Mouse (Mus musculus): ENCODE results near the gene Zbed4. TPM values are rescaled to one million over a fixed set of nuclear protein-coding genes. Genes with fewer than 3 reads are reported as not detected.
"Not testable (repeated sequence)": the region's sequence is repeated elsewhere in the genome, so short reads cannot be mapped to it uniquely, and the experiment has no call there.

Zbed4 gene
- total and polyA plus RNA-seq, 2 experiments = 1.8 to 2.8 TPM

DNA sequence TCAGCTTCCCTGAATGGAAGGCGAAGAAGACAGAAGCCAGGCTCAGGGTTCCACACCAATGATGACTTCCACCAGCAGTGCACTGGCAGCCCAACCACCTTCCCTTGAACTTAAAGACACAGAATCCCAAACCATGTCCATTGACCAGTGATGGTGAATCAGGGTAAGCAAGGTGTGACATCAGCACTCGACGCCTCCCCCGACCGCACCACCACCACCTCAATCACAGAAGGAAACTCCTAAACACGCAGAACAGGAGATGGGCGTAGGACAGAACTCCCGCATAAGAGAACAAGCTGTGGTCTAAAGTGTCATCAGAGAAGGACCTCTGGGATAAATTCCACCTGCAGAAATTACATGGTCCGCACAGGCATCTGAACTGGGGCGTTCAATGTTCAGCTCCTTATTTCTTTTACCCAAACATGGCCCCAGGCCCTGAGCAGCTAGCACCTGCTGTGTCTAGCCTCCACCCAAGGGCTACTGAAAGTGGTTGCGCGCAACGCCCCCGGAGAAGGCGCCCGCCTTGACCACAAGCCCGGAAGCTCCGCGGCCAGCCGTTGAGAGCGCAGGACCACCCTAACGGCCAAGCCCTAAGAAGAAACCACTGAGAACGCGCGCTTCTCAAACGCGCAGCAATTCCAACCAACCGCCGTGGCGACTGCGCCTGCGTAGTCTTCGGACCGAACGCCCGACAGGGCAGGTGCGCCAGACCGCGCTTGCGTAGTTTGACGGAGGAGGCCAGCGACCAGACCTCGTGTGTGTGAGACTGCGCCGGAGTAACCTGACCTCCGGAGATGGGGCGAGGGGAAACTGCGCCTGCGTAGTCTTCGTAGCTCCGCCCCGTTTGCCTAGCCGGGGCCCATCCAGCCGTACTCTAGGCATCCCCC, 540 bp upstream of the Zbed4 start:
- Histone ChIP-seq H3K36me3 (ENCODE audit: control insufficient read depth, insufficient read depth, low read length) (no peaks in the 10 kb centered on the region), H3K4me1 (ENCODE audit: control insufficient read depth, insufficient read depth, low read length) (peaks cover 5% of the 10 kb centered on the region; the same call in 1 of the 2 replicates)

DNA sequence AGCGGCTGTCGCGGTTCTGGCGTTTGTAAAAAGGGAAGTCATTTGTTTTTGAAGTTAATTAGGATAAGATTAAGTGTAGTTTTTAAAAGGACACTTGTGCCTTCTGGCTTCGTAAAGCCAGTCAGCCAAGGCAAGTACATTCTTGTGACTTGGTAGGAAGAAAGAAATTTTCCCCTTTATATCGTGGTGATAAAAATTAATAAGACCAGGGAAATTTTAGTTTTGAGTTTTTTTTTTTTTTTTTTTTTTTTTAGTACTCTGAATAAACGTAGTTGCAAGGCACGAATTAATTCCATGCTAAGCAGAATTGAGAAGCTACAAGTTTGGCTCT, 908 bp downstream of the Zbed4 start:
- Histone ChIP-seq H3K79me2 (ENCODE audit: control insufficient read depth, insufficient read depth, low read length) (peaks cover 6% of the 10 kb centered on the region; the same call in 1 of the 2 replicates), H3K27ac (replicated peaks; ENCODE audit: insufficient read depth, low read depth, low read length) (peak overlapping the region; percentile 60), H3K9ac (ENCODE audit: low read depth, low read length) (peak overlapping the region; percentile 93), H3K4me3 (ENCODE audit: insufficient read depth, low read depth, low read length) (peak overlapping the region; percentile 94), H3K4me1 (ENCODE audit: control insufficient read depth, insufficient read depth, low read length) (peaks cover 5% of the 10 kb centered on the region; the same call in 1 of the 2 replicates), H3K27me3 (ENCODE audit: control insufficient read depth, insufficient read depth, low read length) (no peaks in the 10 kb centered on the region), H3K36me3 (ENCODE audit: control insufficient read depth, insufficient read depth, low read length) (no peaks in the 10 kb centered on the region)
- TF ChIP-seq CTCF (IDR thresholded peaks at IDR 0.05; ENCODE audit: low read depth, low read length) (no peak), POLR2A (IDR thresholded peaks at IDR 0.05; ENCODE audit: extremely low read depth, insufficient read depth, low read length) (no peak)
- DNase-seq (ENCODE audit: extremely low read depth, low read depth, low spot score) = peak; percentile 15
- under 1% methylated on average over 8 of the region's 8 CpGs for WGBS

More for the DNA sequence above, 540 bp upstream of the Zbed4 start:
- H3K79me2 ChIP-seq (ENCODE audit: control insufficient read depth, insufficient read depth, low read length) = peaks cover 3% of the 10 kb centered on the region; the same call in 1 of the 2 replicates
- WGBS = 6% methylated on average over 54 of the region's 54 CpGs
- peak overlapping the region; percentile 60 for H3K27ac ChIP-seq (replicated peaks; ENCODE audit: insufficient read depth, low read depth, low read length)
- peak; percentile 94 for DNase-seq (ENCODE audit: extremely low read depth, low read depth, low spot score)
- no peaks in the 10 kb centered on the region for H3K27me3 ChIP-seq (ENCODE audit: control insufficient read depth, insufficient read depth, low read length)
- TF ChIP-seq POLR2A (IDR thresholded peaks at IDR 0.05; ENCODE audit: extremely low read depth, insufficient read depth, low read length) (0 out of 2 replicates have a peak, but pooled peaks have one; percentile 15), CTCF (IDR thresholded peaks at IDR 0.05; ENCODE audit: low read depth, low read length) (no peak)
- H3K4me3 ChIP-seq (ENCODE audit: insufficient read depth, low read depth, low read length) = peak overlapping the region; percentile 68
- H3K9ac ChIP-seq (ENCODE audit: low read depth, low read length) = peak overlapping the region; percentile 75

DNA sequence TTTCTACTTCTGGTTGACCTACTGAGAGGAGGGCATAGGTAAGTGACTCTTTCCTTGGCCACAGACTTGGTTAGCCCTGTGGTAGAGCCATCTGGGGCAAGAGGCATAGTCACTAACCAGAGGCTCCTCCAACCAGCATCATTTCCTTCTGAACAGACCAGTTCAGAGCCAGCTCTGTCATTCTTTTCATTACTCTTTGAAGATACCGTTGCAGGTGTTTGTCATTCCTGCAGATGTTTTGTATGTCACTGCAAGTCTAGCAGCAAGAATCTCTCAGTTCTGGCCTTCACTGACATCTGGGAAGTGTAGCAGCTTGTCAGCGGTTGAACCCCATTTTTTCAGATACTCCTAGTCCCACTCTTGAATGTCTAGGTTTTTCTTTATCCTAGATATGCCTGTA, 3.4 kb downstream of the Zbed4 start:
- Histone ChIP-seq H3K79me2 (ENCODE audit: control insufficient read depth, insufficient read depth, low read length) (peaks cover 12% of the 10 kb centered on the region; the same call in 1 of the 2 replicates), H3K27me3 (ENCODE audit: control insufficient read depth, insufficient read depth, low read length) (no peaks in the 10 kb centered on the region), H3K9ac (ENCODE audit: low read depth, low read length) (no peak overlapping the region), H3K4me3 (ENCODE audit: insufficient read depth, low read depth, low read length) (no peak overlapping the region), H3K4me1 (ENCODE audit: control insufficient read depth, insufficient read depth, low read length) (peaks cover 7% of the 10 kb centered on the region), H3K27ac (replicated peaks; ENCODE audit: insufficient read depth, low read depth, low read length) (no peak overlapping the region), H3K36me3 (ENCODE audit: control insufficient read depth, insufficient read depth, low read length) (peaks cover 8% of the 10 kb centered on the region)
- DNase-seq (ENCODE audit: extremely low read depth, low read depth, low spot score) = no peak
- WGBS = 92% methylated on average over 2 of the region's 2 CpGs
- TF ChIP-seq CTCF (IDR thresholded peaks at IDR 0.05; ENCODE audit: low read depth, low read length) (no peak), POLR2A (IDR thresholded peaks at IDR 0.05; ENCODE audit: extremely low read depth, insufficient read depth, low read length) (no peak)

DNA sequence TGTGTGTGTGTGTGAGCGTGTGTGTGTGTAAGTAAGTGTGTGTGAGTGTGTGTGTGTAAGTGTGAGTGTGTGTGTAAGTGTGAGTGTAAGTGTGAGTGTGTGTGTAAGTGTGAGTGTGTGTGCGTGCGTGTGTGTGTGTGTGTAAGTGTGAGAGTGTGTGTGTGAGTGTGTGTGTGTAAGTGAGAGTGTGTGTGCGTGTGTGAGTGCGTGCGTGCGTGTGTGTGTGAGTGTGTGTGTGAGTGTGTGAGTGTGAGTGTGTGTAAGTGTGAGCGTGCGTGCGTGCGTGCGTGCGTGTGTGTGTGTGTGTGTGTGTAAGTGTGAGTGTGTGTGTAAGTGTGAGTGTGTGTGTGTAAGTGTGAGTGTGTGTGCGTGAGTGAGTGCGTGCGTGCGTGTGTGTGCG, 4.3 kb downstream of the Zbed4 start:
- TF ChIP-seq CTCF (IDR thresholded peaks at IDR 0.05; ENCODE audit: low read depth, low read length) = no peak
- no peak for TF ChIP-seq POLR2A (IDR thresholded peaks at IDR 0.05; ENCODE audit: extremely low read depth, insufficient read depth, low read length)
- H3K27me3 ChIP-seq (ENCODE audit: control insufficient read depth, insufficient read depth, low read length) = no peaks in the 10 kb centered on the region
- peaks cover 8% of the 10 kb centered on the region for H3K36me3 ChIP-seq (ENCODE audit: control insufficient read depth, insufficient read depth, low read length)
- H3K27ac ChIP-seq (replicated peaks; ENCODE audit: insufficient read depth, low read depth, low read length) = no peak overlapping the region
- WGBS = 97% methylated on average over 18 of the region's 18 CpGs
- no peak overlapping the region for H3K9ac ChIP-seq (ENCODE audit: low read depth, low read length)
- DNase-seq (ENCODE audit: extremely low read depth, low read depth, low spot score) = no peak
- H3K79me2 ChIP-seq (ENCODE audit: control insufficient read depth, insufficient read depth, low read length) = peaks cover 12% of the 10 kb centered on the region; the same call in 1 of the 2 replicates
- H3K4me1 ChIP-seq (ENCODE audit: control insufficient read depth, insufficient read depth, low read length) = peaks cover 4% of the 10 kb centered on the region
- no peak overlapping the region for H3K4me3 ChIP-seq (ENCODE audit: insufficient read depth, low read depth, low read length)

DNA sequence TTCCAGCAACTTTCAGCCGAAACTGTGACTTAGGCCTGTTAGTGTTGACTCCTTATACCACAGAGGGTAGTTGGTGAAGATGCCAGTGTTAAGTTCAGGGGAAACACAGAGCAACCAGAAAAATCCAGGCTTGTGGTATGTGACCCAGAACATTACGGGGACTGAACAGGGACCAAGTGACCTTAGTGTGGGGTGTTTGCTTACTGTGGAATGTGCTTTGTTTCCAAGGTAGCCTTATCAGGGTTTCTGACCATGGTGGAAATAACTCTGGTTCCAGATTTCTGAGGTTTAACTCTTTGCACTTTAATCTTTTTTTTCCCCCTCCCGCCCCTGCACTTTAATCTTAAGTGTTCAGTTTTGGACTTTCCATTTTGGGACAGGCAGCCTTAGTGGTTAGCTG, 6.6 kb downstream of the Zbed4 start:
- DNase-seq (ENCODE audit: extremely low read depth, low read depth, low spot score) = peak; percentile 12
- Histone ChIP-seq H3K27me3 (ENCODE audit: control insufficient read depth, insufficient read depth, low read length) (no peaks in the 10 kb centered on the region), H3K4me1 (ENCODE audit: control insufficient read depth, insufficient read depth, low read length) (peaks cover 2% of the 10 kb centered on the region), H3K27ac (replicated peaks; ENCODE audit: insufficient read depth, low read depth, low read length) (no peak overlapping the region), H3K9ac (ENCODE audit: low read depth, low read length) (no peak overlapping the region), H3K4me3 (ENCODE audit: insufficient read depth, low read depth, low read length) (no peak overlapping the region), H3K79me2 (ENCODE audit: control insufficient read depth, insufficient read depth, low read length) (peaks cover 12% of the 10 kb centered on the region; the same call in 1 of the 2 replicates), H3K36me3 (ENCODE audit: control insufficient read depth, insufficient read depth, low read length) (peaks cover 15% of the 10 kb centered on the region)
- 48% methylated on average over 3 of the region's 3 CpGs for WGBS
- TF ChIP-seq POLR2A (IDR thresholded peaks at IDR 0.05; ENCODE audit: extremely low read depth, insufficient read depth, low read length) (no peak), CTCF (IDR thresholded peaks at IDR 0.05; ENCODE audit: low read depth, low read length) (no peak)

DNA sequence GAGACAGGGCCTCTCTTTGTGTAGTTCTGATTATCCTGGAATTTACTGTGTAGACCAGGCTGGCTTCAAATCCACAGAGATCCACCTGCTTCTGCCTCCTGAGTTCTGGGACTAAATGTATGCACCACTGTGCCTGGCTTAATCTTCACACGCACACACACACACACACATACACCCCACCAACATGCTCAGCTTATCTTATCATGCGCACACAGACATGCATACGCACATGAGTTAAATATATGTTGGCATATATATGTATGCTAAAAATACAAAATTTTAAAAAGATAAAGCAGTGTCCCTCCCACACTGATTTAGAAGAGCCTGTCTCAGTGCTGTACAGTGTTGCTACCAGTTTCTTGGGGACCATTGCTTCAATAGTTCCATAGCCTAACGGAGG, 10.1 kb downstream of the Zbed4 start:
- WGBS = 97% methylated on average over 4 of the region's 4 CpGs
- Histone ChIP-seq H3K9ac (ENCODE audit: low read depth, low read length) (no peak overlapping the region), H3K27ac (replicated peaks; ENCODE audit: insufficient read depth, low read depth, low read length) (no peak overlapping the region), H3K27me3 (ENCODE audit: control insufficient read depth, insufficient read depth, low read length) (no peaks in the 10 kb centered on the region), H3K79me2 (ENCODE audit: control insufficient read depth, insufficient read depth, low read length) (peaks cover 6% of the 10 kb centered on the region; the same call in 1 of the 2 replicates), H3K4me3 (ENCODE audit: insufficient read depth, low read depth, low read length) (no peak overlapping the region), H3K4me1 (ENCODE audit: control insufficient read depth, insufficient read depth, low read length) (peaks cover 2% of the 10 kb centered on the region), H3K36me3 (ENCODE audit: control insufficient read depth, insufficient read depth, low read length) (peaks cover 15% of the 10 kb centered on the region)
- no peak for TF ChIP-seq POLR2A (IDR thresholded peaks at IDR 0.05; ENCODE audit: extremely low read depth, insufficient read depth, low read length)
- no peak for TF ChIP-seq CTCF (IDR thresholded peaks at IDR 0.05; ENCODE audit: low read depth, low read length)
- no peak for DNase-seq (ENCODE audit: extremely low read depth, low read depth, low spot score)

DNA sequence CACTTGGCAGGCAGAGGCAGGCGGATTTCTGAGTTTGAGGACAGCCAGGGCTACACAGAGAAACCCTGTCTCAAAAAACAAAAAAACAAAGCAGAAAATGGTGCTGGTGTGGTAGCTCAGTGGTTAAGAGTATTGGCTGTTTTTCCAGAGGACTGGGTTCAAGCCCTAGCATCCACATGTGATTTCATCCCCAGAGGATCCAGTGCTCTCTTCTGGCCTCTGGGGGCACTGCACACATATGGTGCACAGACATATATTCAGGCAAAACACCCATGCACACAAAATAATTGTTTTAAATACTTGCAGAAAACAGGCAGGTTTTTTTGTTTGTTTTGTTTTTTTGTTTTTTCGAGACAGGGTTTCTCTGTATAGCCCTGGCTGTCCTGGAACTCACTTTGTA, 14.7 kb downstream of the Zbed4 start:
- H3K79me2 ChIP-seq (ENCODE audit: control insufficient read depth, insufficient read depth, low read length); H3K27me3 ChIP-seq (ENCODE audit: control insufficient read depth, insufficient read depth, low read length); H3K27ac ChIP-seq (replicated peaks; ENCODE audit: insufficient read depth, low read depth, low read length); DNase-seq (ENCODE audit: extremely low read depth, low read depth, low spot score); H3K4me1 ChIP-seq (ENCODE audit: control insufficient read depth, insufficient read depth, low read length); H3K4me3 ChIP-seq (ENCODE audit: insufficient read depth, low read depth, low read length); H3K9ac ChIP-seq (ENCODE audit: low read depth, low read length): not testable (repeated sequence)
- H3K36me3 ChIP-seq (ENCODE audit: control insufficient read depth, insufficient read depth, low read length) = peaks cover 12% of the 10 kb centered on the region
- 92% methylated on average over 2 of the region's 2 CpGs for WGBS
